Mouse (Mus musculus) midbrain, embryonic 14.5 days (tissue): ENCODE data around the gene Fxyd4. TPM values are rescaled to one million over a fixed set of nuclear protein-coding genes. Genes with fewer than 3 reads are reported as not detected.

Experiments
- ATAC-seq: fragments of 200-750 bp; cut with Nextera tagmentation; 2 replicates; pipeline ENCODE4 v1.8.0; 2017; ENCODE audit warnings: moderate number of reproducible peaks, moderate library complexity; ENCODE audit not compliant: low FRiP score, low TSS enrichment
- DNase-seq: peaks from one replicate; pipeline ENCODE4 v3.0.0-alpha.2; 2015
- H3K27ac ChIP-seq: fragments of 300-500 bp; sonication (generic); replicated peaks from 2 replicates; pipeline ENCODE4 v1.5.1; 2014; ENCODE audit warnings: mild to moderate bottlenecking, low read depth, low read length, moderate library complexity
- H3K27me3 ChIP-seq: fragments of 300-500 bp; sonication (generic); 2 replicates; pipeline ENCODE4 v1.6.1; 2014; ENCODE audit warnings: low read length, control low read depth, mixed read lengths; ENCODE audit not compliant: control insufficient read depth, insufficient read depth
- H3K36me3 ChIP-seq: fragments of 300-500 bp; sonication (generic); 2 replicates; pipeline ENCODE4 v1.6.1; 2014; ENCODE audit warnings: low read length, control low read depth; ENCODE audit not compliant: control insufficient read depth, insufficient read depth
- H3K4me1 ChIP-seq: fragments of 300-500 bp; sonication (generic); 2 replicates; pipeline ENCODE4 v1.6.1; 2014; ENCODE audit warnings: mild to moderate bottlenecking, antibody characterized with exemption, low read length, control low read depth; ENCODE audit not compliant: control insufficient read depth, insufficient read depth
- H3K4me2 ChIP-seq: fragments of 300-500 bp; sonication (generic); 2 replicates; pipeline ENCODE4 v1.6.1; 2014; ENCODE audit warnings: mild to moderate bottlenecking, low read length, moderate library complexity
- H3K4me3 ChIP-seq: fragments of 300-500 bp; sonication (generic); replicated peaks from 2 replicates; pipeline ENCODE4 v1.5.1; 2014; ENCODE audit warnings: low read depth, low read length
- H3K9ac ChIP-seq: fragments of 300-500 bp; sonication (generic); replicated peaks from 2 replicates; pipeline ENCODE4 v1.6.1; 2014; ENCODE audit warnings: mild to moderate bottlenecking, low read length, moderate library complexity
- H3K9me3 ChIP-seq: fragments of 300-500 bp; sonication (generic); 2 replicates; pipeline ENCODE4 v1.6.1; 2016; ENCODE audit warnings: low read length, control low read depth, mixed read lengths; ENCODE audit not compliant: control insufficient read depth
- WGBS: fragments of 180-500 bp; shearing (Covaris S2); extraction: QIAGEN DNeasy Blood & Tissue Kit; methylation state at CpG from one replicate; pipeline ENCODE4 v1.1.7; 2014; 5-methylcytosine and 5-hydroxymethylcytosine counted together
- polyA plus RNA-seq: library from polyadenylated mRNA; unstranded; fragments of >200 nt; fragmentation: Nextera tagmentation; extraction: Ambion mirVana; gene quantifications from 2 replicates; pipeline ENCODE4 v1.2.1, GENCODE M21; 2014

Gene Fxyd4
- polyA plus RNA-seq, 1 experiment from 2014 or later = 1.4 TPM

DNA sequence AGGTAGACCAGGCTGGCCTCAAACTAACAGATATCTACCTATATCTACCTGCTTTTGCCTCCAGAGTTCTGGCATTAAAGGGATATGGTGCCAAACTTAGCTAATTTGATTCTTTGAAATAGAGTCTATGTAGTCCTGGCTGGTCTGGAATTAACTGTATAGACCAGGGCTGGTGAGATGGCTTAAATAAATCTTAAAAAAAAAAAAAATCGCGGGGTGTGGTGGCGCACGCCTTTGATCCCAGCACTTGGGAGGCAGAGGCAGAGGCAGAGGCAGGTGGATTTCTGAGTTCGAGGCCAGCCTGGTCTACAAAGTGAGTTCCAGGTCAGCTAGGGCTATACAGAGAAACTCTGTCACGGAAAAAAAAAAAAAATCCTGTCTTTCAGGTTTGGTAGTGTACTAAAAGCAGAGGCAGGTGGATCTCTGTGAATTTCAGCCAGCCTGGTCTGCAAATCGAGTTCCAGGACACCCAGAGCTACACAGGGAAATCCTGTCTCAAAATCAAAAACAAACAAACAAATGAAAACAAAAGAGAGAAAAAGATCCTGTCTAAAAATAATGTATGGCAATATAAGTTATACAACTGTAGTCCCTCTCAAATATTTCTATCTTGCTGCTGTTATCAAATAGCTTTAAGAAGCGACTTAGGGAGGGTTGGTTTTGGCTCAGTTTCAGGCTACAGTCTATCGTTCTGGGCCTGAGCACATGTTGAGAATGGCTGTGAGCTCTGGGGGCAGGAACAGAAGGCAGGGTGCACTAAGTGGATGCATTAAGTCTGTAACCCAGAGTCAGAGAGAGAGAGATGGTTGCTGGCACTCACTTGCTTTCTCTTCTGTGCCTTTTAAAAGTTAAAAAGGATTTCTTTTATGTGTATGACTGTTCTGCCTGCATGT lies 35.7 kb downstream of the Fxyd4 start:
- Histone ChIP-seq H3K4me2 (no peak overlapping the region), H3K27me3 (no peaks in the 10 kb centered on the region), H3K27ac (no peak overlapping the region), H3K9me3 (no peaks in the 10 kb centered on the region), H3K9ac (no peak overlapping the region), H3K36me3 (no peaks in the 10 kb centered on the region), H3K4me1 (peaks cover 6% of the 10 kb centered on the region; the same call in 1 of the 2 replicates), H3K4me3 (no peak overlapping the region)
- DNase-seq = no peak
- no peak for ATAC-seq
- 77% methylated on average over 9 of the region's 9 CpGs for WGBS

DNA sequence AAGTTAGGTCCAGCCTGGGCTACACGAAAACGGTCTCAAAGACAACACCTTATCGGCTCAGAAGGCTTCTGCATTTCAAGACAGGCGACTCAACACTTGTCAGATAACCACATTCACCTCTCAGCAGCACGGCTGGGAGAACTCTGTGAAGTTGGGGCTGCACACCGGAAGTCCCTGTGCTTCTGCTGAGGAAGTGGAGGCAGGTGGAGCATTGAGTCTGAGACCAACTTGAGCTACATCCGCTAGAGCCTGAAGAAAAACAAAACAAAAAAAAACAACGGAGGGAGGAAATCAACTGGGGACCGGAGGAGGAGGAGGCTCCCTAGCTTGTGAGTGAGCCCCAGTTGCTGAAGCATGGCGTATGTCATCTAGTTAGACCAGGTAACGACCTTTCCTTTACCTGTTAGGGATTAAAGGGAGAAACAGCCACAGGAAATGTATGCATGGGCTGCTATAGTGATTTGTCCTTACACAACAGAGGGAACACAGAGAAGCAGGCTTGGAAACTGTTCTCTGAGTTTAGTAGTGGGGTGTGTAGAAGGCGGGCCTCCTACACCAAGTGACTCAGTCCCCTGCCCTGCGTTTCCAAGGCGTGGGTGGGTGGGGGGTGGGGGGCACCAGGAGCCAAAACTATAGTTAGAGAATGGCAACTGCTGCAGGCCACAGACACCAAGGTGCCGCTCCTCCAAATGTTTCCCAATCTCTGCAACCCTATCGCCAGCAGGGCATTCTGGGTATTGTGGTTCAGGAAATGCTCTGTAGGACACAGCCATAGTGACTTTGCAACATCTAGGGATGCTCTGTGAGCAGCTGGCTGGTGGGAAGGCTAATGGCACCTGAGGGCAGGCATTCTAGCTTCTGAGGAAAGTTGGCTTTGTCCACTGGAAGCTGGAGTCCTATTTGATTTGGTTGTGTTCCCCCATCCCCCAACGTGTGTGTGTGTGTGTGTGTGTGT lies 37.1 kb downstream of the Fxyd4 start, which contains the start of gene Hnrnpf:
Gene Hnrnpf, plus strand, starts transcription at position 199 of the 955 bp plus-strand sequence.
- ATAC-seq = no peak
- Histone ChIP-seq H3K4me1 (peaks cover 2% of the 10 kb centered on the region; the same call in 1 of the 2 replicates), H3K27ac (no peak within 1 kb of the TSS), H3K9me3 (no peaks in the 10 kb centered on the region), H3K4me3 (no peak within 1 kb of the TSS), H3K4me2 (no peak within 1 kb of the TSS), H3K36me3 (no peaks in the 10 kb centered on the region), H3K27me3 (no peaks in the 10 kb centered on the region), H3K9ac (no peak within 1 kb of the TSS)
- 82% methylated on average over 17 of the region's 17 CpGs for WGBS
- DNase-seq = no peak

DNA sequence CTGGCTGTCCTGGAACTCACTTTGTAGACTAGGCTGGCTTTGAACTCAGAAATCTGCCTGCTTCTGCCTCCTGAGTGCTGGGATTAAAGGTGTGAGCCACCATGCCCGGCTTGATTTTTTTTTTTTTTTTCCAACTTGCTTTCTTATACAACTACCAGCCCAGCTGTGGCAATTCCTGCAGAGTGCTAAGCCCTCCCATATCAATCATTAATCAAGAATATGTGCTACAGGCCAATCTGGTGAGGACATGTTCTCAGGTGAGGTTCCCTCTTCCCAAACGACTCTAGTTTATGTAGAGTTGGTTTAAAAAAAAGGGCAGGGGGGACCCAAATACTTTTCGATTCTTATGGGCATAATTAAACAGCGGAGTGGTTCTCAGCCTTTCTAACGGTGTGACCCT lies 39.7 kb downstream of the Fxyd4 start:
- 83% methylated on average over 5 of the region's 5 CpGs for WGBS
- no peak overlapping the region for H3K27ac ChIP-seq
- no peaks in the 10 kb centered on the region for H3K27me3 ChIP-seq
- no peak overlapping the region for H3K9ac ChIP-seq
- no peak overlapping the region for H3K4me2 ChIP-seq
- H3K9me3 ChIP-seq = no peaks in the 10 kb centered on the region
- no peak overlapping the region for H3K4me3 ChIP-seq
- H3K4me1 ChIP-seq = no peaks in the 10 kb centered on the region
- no peaks in the 10 kb centered on the region for H3K36me3 ChIP-seq
- no peak for ATAC-seq
- no peak for DNase-seq

DNA sequence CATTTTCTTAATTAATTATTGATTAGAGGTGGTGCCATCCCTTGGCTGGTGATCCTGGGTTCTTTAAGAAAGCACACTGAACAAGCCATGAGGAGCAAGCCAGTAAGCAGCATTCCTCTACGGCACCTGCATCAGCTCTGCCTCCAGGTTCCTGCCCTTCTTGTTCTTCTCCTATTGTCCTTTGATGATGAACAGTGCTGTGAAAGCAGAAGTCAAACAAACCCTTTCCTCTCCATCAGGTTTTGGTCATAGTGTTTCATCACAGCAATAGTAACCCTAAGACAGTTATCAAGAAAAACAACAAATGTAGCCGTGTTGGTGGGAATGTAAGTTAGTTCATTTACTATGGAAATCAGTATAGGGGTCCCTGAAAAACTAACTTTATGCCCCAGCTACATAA lies 44.1 kb downstream of the Fxyd4 start:
- Histone ChIP-seq H3K36me3 (no peaks in the 10 kb centered on the region), H3K9me3 (no peaks in the 10 kb centered on the region), H3K9ac (no peak overlapping the region), H3K27me3 (no peaks in the 10 kb centered on the region), H3K4me1 (no peaks in the 10 kb centered on the region), H3K4me2 (no peak overlapping the region), H3K27ac (no peak overlapping the region), H3K4me3 (no peak overlapping the region)
- WGBS = 94% methylated on average over 2 of the region's 2 CpGs
- no peak for ATAC-seq
- no peak for DNase-seq

DNA sequence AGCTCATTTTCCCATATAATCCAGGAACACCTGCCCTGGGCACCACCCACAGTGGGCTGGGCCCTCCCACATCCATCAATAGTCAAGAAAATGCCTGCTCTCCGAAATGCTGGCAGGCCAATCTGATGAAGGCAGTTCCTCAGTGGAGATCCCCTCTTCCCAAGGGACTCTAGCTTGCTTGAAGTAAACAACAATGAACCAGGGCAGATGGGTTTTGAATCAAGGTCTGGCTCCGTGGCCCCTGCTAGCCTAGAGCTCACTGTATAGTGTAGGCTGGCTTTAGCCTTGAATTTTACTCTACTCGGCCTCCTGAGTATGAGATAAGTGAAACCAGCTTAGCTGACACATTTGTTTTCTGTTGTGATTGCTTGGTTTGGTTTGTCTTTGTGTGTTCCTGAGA lies 45.1 kb downstream of the Fxyd4 start:
- no peak for DNase-seq
- WGBS = 75% methylated on average over 3 of the region's 3 CpGs
- Histone ChIP-seq H3K27me3 (no peaks in the 10 kb centered on the region), H3K4me1 (no peaks in the 10 kb centered on the region), H3K9me3 (no peaks in the 10 kb centered on the region), H3K4me2 (no peak overlapping the region), H3K4me3 (no peak overlapping the region), H3K36me3 (no peaks in the 10 kb centered on the region), H3K9ac (no peak overlapping the region), H3K27ac (no peak overlapping the region)
- no peak for ATAC-seq

DNA sequence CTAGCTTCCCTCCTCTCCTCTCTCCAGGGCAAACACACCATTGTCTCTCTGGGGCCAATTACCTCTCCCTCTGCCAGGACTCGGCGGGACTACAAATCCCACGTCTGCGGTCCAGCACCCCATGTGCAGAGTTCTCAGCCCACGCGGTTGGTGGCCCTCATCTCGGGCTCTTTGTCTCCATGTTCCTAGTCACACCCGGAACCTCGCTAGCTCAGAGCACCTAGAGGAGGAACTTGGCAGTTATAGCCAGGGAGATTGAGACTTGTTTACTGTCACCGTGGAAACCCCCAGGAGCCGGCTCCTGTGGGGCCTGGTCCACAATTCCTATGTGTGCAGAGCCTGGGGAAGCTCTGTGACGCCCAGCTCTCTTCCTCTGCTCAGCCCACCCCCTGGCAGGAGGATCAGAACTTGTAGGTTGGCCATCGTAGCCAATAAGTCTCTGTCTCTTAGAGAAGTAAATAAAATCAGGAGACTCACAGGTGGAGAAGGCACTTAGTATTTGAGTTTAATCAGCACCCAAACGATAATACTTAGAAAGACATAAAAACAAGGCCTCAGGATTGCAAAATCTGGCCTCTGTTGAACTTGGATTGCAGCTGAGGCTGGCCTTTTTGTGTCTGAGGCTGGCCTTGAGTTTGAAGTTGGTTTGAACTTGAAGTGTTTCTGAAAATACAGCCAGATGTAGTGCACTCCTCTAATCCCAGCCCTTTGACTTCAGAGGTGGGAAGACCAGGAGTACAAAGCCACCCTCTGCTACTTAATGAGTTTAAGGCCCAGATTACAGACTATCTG lies 45.9 kb downstream of the Fxyd4 start:
- Histone ChIP-seq H3K36me3 (no peaks in the 10 kb centered on the region), H3K4me2 (no peak overlapping the region), H3K27ac (no peak overlapping the region), H3K9me3 (no peaks in the 10 kb centered on the region), H3K9ac (no peak overlapping the region), H3K27me3 (no peaks in the 10 kb centered on the region), H3K4me1 (no peaks in the 10 kb centered on the region), H3K4me3 (no peak overlapping the region)
- DNase-seq = no peak
- 66% methylated on average over 14 of the region's 14 CpGs for WGBS
- no peak for ATAC-seq

DNA sequence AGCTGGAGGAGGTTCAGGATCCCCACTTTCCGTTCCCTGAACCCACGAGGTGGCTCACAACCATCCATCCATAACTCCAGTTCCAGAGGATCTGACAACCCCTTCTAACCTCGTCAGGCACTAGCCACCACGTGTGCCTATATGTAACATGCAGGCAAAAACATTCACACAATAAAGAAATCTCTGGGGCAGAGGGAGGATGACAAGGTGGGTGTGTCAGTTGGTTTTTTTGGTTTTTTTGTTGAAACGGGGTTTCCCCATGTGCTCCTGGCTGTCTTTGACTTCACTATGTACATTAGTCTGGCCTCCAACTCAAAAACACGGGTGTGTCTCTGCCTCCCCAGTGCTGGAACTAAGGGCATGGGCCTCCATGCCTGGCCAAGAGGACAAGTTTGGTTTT lies 47.2 kb downstream of the Fxyd4 start:
- Histone ChIP-seq H3K4me3 (no peak overlapping the region), H3K36me3 (no peaks in the 10 kb centered on the region), H3K9me3 (no peaks in the 10 kb centered on the region), H3K27ac (no peak overlapping the region), H3K4me2 (no peak overlapping the region), H3K4me1 (no peaks in the 10 kb centered on the region), H3K27me3 (no peaks in the 10 kb centered on the region), H3K9ac (no peak overlapping the region)
- DNase-seq = no peak
- 86% methylated on average over 6 of the region's 6 CpGs for WGBS
- ATAC-seq = no peak

DNA sequence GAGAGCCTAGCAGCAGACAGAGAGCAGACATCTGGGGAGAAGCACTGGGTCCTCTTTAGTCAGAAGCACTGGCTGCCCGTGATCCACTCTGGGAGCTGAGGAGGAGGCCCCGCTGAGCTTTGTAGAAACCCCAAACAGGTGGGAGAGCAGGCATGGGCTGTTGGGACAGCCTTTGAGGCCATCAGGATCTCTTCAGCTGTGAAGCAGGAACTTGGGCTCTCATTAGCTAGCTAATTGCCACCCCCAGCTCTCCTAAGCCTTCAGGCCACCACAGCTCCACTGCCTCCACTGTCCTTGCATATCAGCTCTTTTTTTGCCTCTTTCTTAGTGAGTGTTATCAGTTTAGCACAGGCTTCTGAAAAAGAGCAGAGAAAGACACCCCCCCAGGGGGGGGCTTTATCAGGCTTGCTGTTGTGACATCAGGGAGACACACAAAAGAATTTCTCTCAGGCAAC lies 48.8 kb downstream of the Fxyd4 start:
- Histone ChIP-seq H3K27me3 (no peaks in the 10 kb centered on the region), H3K36me3 (no peaks in the 10 kb centered on the region), H3K4me1 (no peaks in the 10 kb centered on the region), H3K9me3 (no peaks in the 10 kb centered on the region), H3K9ac (no peak overlapping the region), H3K4me2 (no peak overlapping the region), H3K27ac (no peak overlapping the region), H3K4me3 (no peak overlapping the region)
- 67% methylated on average over 2 of the region's 2 CpGs for WGBS
- DNase-seq = no peak
- ATAC-seq = no peak
